ENCODE assay signal across 10 mouse cellular contexts in the genomic region with DNA sequence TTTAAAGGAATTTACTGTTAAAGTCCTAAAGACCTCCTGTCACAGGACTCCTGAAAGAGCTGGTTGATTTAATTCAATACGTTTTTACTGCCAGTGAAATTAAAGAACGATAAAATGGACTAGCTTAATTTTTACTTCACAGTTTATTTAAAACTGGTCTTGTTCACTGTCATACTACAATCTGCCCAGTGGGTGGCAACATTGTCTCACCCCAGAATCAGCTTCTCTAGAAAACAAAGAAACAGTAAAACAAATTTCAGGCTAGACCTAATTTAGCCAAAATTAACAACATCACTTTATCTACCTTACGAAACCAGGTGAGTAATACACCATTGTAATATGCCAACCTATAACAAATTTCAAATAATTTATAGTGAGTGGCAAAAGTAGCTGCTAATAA. TPM values are rescaled to one million over a fixed set of nuclear protein-coding genes. Genes with fewer than 3 reads are reported as not detected.
DNase-seq lines count a peak whose midpoint lies in the region; ATAC-seq and TF ChIP-seq lines count a peak whose summit lies in the region.
"Had no signal": no experiment of that assay in that cellular context is flagged by ENCODE, and none has a peak within 500 bp of the region (broad histone marks: within the 10 kb centered on the region; RNA-seq: fewer than 3 reads in every experiment).

No protein-coding gene starts in this region.

- H3K9ac ChIP-seq in liver, embryonic 14.5 days (replicated peaks) = no peak overlapping the region
- H3K9ac ChIP-seq in liver, embryonic 12.5 days = no peak overlapping the region
- H3K9ac ChIP-seq: heart, embryonic 15.5 days had no signal

- no peak overlapping the region for H3K27ac ChIP-seq in liver, embryonic 14.5 days
- no peak overlapping the region for H3K27ac ChIP-seq in liver, embryonic 12.5 days
- H3K27ac ChIP-seq: heart, embryonic 15.5 days; macrophage had no signal

- no peak overlapping the region for H3K4me2 ChIP-seq in liver, embryonic 14.5 days (ENCODE audit: low read depth)
- H3K4me2 ChIP-seq in liver, embryonic 12.5 days = no peak overlapping the region
- H3K4me2 ChIP-seq: heart, embryonic 15.5 days had no signal

- peak; percentile 39 for DNase-seq in cerebellum, adult 8-10 months
- no peak for DNase-seq in cerebellum, postnatal 4 days (ENCODE audit: low spot score in 2 of 2)
- DNase-seq in liver, embryonic 14.5 days (ENCODE audit: low read depth in 3 of 3, low spot score in 3 of 3) = no peak
- DNase-seq in kidney, postnatal 36 days = peak; percentile 21 to 47
- no peak for DNase-seq in spleen, adult 12 weeks (ENCODE audit: low spot score)
- DNase-seq in urinary bladder, postnatal 10 days (ENCODE audit: low spot score) = no peak

- TF ChIP-seq EP300 in liver, embryonic 14.5 days (IDR thresholded peaks at IDR 0.05; ENCODE audit: low read depth) = no peak

- WGBS in liver, embryonic 14.5 days (ENCODE audit: insufficient replicate concordance) = 11% methylated on average over 3 of the region's 3 CpGs
- WGBS in liver, embryonic 12.5 days (ENCODE audit: insufficient replicate concordance) = 8% methylated on average over 3 of the region's 3 CpGs

- TF ChIP-seq CTCF in liver, embryonic 14.5 days (IDR thresholded peaks at IDR 0.05; ENCODE audit: low read depth) = peak; percentile 49; the same call in 1 of the 2 replicates

- no peaks in the 10 kb centered on the region for H3K27me3 ChIP-seq in liver, embryonic 14.5 days (ENCODE audit: control insufficient read depth, insufficient read depth, low read length)
- no peaks in the 10 kb centered on the region for H3K27me3 ChIP-seq in liver, embryonic 12.5 days (replicated peaks)
- H3K27me3 ChIP-seq: heart, embryonic 15.5 days had no signal

- ATAC-seq in liver, embryonic 14.5 days (ENCODE audit: insufficient read depth) = no peak
- no peak for ATAC-seq in liver, embryonic 12.5 days
- ATAC-seq in activated CD4-positive, CD25-positive, alpha-beta regulatory T cell, adult 4 months = peak; percentile 72

- H3K9me3 ChIP-seq in liver, embryonic 14.5 days (ENCODE audit: control insufficient read depth, low read length) = no peaks in the 10 kb centered on the region
- no peaks in the 10 kb centered on the region for H3K9me3 ChIP-seq in liver, embryonic 12.5 days (replicated peaks)
- H3K9me3 ChIP-seq: heart, embryonic 15.5 days had no signal

- H3K4me1 ChIP-seq in liver, embryonic 14.5 days (replicated peaks; ENCODE audit: control insufficient read depth in 2 of 2, insufficient read depth in 2 of 2, low read length in 1 of 2) = no peaks in the 10 kb centered on the region
- no peaks in the 10 kb centered on the region for H3K4me1 ChIP-seq in liver, embryonic 12.5 days
- H3K4me1 ChIP-seq: heart, embryonic 15.5 days had no signal

- no peaks in the 10 kb centered on the region for H3K36me3 ChIP-seq in liver, embryonic 14.5 days (replicated peaks; ENCODE audit: control insufficient read depth, insufficient read depth, low read depth)
- H3K36me3 ChIP-seq in liver, embryonic 12.5 days = no peaks in the 10 kb centered on the region
- H3K36me3 ChIP-seq: heart, embryonic 15.5 days had no signal

- no peak overlapping the region for H3K4me3 ChIP-seq in liver, embryonic 14.5 days (ENCODE audit: insufficient read depth in 1 of 2, low read depth in 2 of 2, low read length in 2 of 2)
- no peak overlapping the region for H3K4me3 ChIP-seq in liver, embryonic 12.5 days
- H3K4me3 ChIP-seq: heart, embryonic 15.5 days had no signal

RNA-seq across cellular contexts. Expression of a gene that starts 14.6 kb away (rescaled TPM):
- 2.3 and 2.9 TPM in 2 replicates for polyA plus RNA-seq in liver, embryonic 14.5 days (2012; rRNA removed)
- polyA plus RNA-seq in liver, embryonic 14.5 days (2014; fragmentation: Nextera tagmentation; extraction: Ambion mirVana) = 9.4 and 10.6 TPM in 2 replicates
- 13.5 and 14.9 TPM in 2 replicates for polyA plus RNA-seq in liver, embryonic 12.5 days (2016; fragmentation: Nextera tagmentation; extraction: Ambion mirVana)
- polyA plus RNA-seq in activated CD4-positive, CD25-positive, alpha-beta regulatory T cell, adult 4 months (2017; shearing (Covaris generic)) = 10 to 100 TPM; 41.5 to 43.7 TPM

Comparison
In these comparisons a context has a peak if more than half of its experiments do, and no peak if none do; other contexts are left out.
1. DNase-seq: peak in cerebellum, adult 8-10 months (single experiment) and kidney, postnatal 36 days (2 of 2); none in cerebellum, postnatal 4 days (0 of 2), liver, embryonic 14.5 days (0 of 3), spleen, adult 12 weeks (single experiment) and urinary bladder, postnatal 10 days (single experiment).